Mouse (Mus musculus) lung, embryonic 14.5 days (tissue): Measurements from ENCODE around the gene Cbx7. TPM values are rescaled to one million over a fixed set of nuclear protein-coding genes. Genes with fewer than 3 reads are reported as not detected.
"Not testable (repeated sequence)": the region's sequence is repeated elsewhere in the genome, so short reads cannot be mapped to it uniquely, and the experiment has no call there.

ENCODE experiments used
- ATAC-seq: fragments of 200-750 bp; cut with Nextera tagmentation; 2 replicates; pipeline ENCODE4 v1.8.0; 2017; ENCODE audit warnings: mild to moderate bottlenecking, moderate TSS enrichment, moderate library complexity; ENCODE audit not compliant: insufficient read depth
- DNase-seq: peaks from one replicate; pipeline ENCODE4 v3.0.0-alpha.2; 2015
- H3K27ac ChIP-seq: fragments of 300-500 bp; sonication (generic); 2 replicates; pipeline ENCODE4 v1.5.1; 2014; ENCODE audit warnings: low read depth, mild to moderate bottlenecking, moderate library complexity
- H3K27me3 ChIP-seq: fragments of 300-500 bp; sonication (generic); 2 replicates; pipeline ENCODE4 v1.6.1; 2014; ENCODE audit warnings: low read length, control low read depth; ENCODE audit not compliant: insufficient read depth
- H3K36me3 ChIP-seq: fragments of 300-500 bp; sonication (generic); 2 replicates; pipeline ENCODE4 v1.6.1; 2014; ENCODE audit warnings: control low read depth; ENCODE audit not compliant: insufficient read depth
- H3K4me1 ChIP-seq: fragments of 300-500 bp; sonication (generic); 2 replicates; pipeline ENCODE4 v1.6.1; 2014; ENCODE audit warnings: antibody characterized with exemption, control low read depth; ENCODE audit not compliant: insufficient read depth
- H3K4me2 ChIP-seq: fragments of 300-500 bp; sonication (generic); 2 replicates; pipeline ENCODE4 v1.6.1; 2014; ENCODE audit warnings: mild to moderate bottlenecking
- H3K4me3 ChIP-seq: fragments of 300-500 bp; sonication (generic); 2 replicates; pipeline ENCODE4 v1.5.1; 2014; ENCODE audit warnings: low read depth, low read length
- H3K9ac ChIP-seq: fragments of 300-500 bp; sonication (generic); 2 replicates; pipeline ENCODE4 v1.6.1; 2014
- H3K9me3 ChIP-seq: fragments of 300-500 bp; sonication (generic); 2 replicates; pipeline ENCODE4 v1.6.1; 2016; ENCODE audit warnings: low read depth, low read length, control low read depth
- CTCF ChIP-seq: IDR thresholded peaks from 2 replicates; pipeline ENCODE4 v1.5.1; 2016; ENCODE audit warnings: antibody characterized with exemption, low read depth
- WGBS: fragments of 180-500 bp; shearing (Covaris S2); extraction: QIAGEN DNeasy Blood & Tissue Kit; methylation state at CpG from one replicate; pipeline ENCODE4 v1.1.7; 2014; 5-methylcytosine and 5-hydroxymethylcytosine counted together
- polyA plus RNA-seq: library from polyadenylated mRNA; unstranded; fragments of >200 nt; fragmentation: Nextera tagmentation; extraction: Ambion mirVana; gene quantifications from 2 replicates; pipeline ENCODE4 v1.2.1, GENCODE M21; 2014

Cbx7 gene
- polyA plus RNA-seq, 1 experiment from 2014 or later = 2.3 TPM

DNA sequence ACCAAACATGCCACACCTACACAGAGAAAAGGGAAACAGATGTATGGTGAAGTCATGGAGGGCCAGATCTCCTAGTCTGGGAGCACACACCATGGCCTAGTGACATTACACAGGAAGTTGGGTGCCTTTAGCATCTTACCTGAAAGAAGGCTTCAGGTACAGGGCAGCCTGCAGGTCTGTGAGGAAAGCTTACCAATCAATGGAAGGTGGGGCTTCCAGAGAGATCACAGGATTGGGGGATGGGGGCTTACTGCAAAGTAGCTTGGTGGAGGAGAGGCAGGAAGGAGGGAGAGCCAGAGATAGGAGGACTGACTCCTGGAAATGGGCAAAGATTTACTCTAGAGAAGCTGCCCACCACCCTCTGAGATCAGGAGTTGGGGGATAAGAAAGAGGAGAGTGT, 67.0 kb downstream of the Cbx7 start:
- no peak for TF ChIP-seq CTCF
- Histone ChIP-seq H3K9me3 (no peaks in the 10 kb centered on the region), H3K4me3 (no peak overlapping the region), H3K36me3 (0 out of 2 replicates have a peak, but pooled peaks cover 3% of the 10 kb centered on the region), H3K4me1 (no peaks in the 10 kb centered on the region), H3K4me2 (no peak overlapping the region), H3K9ac (no peak overlapping the region), H3K27ac (no peak overlapping the region), H3K27me3 (no peaks in the 10 kb centered on the region)
- no peak for DNase-seq
- no peak for ATAC-seq

DNA sequence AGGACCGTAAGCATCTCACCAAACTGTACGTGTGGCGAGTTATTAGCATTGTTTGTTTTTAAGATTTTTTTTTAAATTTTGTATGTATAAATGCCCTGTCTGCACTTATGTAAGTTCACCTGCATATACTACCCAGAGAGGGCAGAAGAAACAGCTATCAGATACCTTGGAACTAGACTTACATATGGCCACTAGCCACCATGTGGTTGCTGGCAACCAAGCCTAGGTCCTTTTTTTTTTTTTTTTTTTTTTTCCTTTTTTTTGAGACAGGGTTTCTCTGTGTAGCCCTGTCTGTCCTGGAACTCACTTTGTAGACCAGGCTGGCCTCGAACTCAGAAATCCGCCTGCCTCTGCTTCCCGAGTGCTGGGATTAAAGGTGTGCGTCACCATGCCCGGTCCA, 67.8 kb downstream of the Cbx7 start:
- DNase-seq, H3K4me3 ChIP-seq, H3K9me3 ChIP-seq, H3K36me3 ChIP-seq, H3K4me1 ChIP-seq, H3K4me2 ChIP-seq, ATAC-seq, H3K9ac ChIP-seq, H3K27ac ChIP-seq, H3K27me3 ChIP-seq: not testable (repeated sequence)
- WGBS = 90% methylated on average over 8 of the region's 8 CpGs

DNA sequence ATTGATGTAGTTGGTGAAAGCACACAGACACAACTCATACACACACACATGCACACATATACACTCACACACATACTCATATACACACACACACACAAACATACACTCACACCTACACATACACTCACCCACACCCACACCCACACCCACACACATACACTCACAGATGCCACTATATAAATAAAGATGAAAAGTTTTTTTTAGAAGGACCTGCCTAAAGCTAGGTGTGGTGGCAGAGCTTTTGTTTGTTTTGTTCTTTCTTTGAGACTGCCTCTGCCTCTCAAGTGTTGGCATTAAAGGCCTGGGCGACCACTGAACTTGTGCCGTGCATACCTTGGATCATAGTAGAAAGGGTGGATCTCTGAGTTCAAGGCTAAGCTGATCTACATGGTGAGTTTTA, 69.5 kb downstream of the Cbx7 start:
- Histone ChIP-seq H3K4me3 (no peak overlapping the region), H3K27me3 (no peaks in the 10 kb centered on the region), H3K4me1 (no peaks in the 10 kb centered on the region), H3K36me3 (0 out of 2 replicates have a peak, but pooled peaks cover 3% of the 10 kb centered on the region), H3K9me3 (no peaks in the 10 kb centered on the region), H3K27ac (no peak overlapping the region), H3K9ac (no peak overlapping the region), H3K4me2 (no peak overlapping the region)
- DNase-seq = no peak
- WGBS = 69% methylated on average over 2 of the region's 2 CpGs
- TF ChIP-seq CTCF = no peak
- ATAC-seq = no peak

DNA sequence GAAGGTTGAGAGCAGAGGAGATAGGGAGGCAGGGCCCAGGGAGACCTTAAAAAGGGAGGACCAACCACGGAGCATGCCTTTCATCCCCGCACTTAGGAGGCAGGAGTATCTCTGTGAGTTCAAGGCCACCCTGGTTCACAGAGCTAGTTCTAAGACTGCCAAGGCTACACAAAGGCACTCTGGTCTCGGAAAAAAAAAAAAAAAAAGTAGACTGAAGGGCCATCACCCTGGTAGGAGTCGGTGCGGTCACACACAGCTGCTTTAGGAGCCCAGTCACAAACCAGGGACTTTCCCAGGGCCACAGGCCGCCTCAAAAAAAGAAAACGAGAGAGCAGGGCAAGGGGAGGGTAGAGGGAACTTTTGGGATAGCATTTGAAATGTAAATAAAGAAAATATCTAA, 70.2 kb downstream of the Cbx7 start:
- no peak overlapping the region for H3K4me2 ChIP-seq
- H3K4me3 ChIP-seq = no peak overlapping the region
- whole genome bisulfite sequencing = 61% methylated on average over 7 of the region's 7 CpGs
- no peak overlapping the region for H3K27ac ChIP-seq
- DNase-seq (no peak), ATAC-seq (no peak)
- H3K9ac ChIP-seq = no peak overlapping the region
- H3K36me3 ChIP-seq = 0 out of 2 replicates have a peak, but pooled peaks cover under 1% of the 10 kb centered on the region
- H3K27me3 ChIP-seq = no peaks in the 10 kb centered on the region
- H3K4me1 ChIP-seq = no peaks in the 10 kb centered on the region
- no peaks in the 10 kb centered on the region for H3K9me3 ChIP-seq
- TF ChIP-seq CTCF = no peak

DNA sequence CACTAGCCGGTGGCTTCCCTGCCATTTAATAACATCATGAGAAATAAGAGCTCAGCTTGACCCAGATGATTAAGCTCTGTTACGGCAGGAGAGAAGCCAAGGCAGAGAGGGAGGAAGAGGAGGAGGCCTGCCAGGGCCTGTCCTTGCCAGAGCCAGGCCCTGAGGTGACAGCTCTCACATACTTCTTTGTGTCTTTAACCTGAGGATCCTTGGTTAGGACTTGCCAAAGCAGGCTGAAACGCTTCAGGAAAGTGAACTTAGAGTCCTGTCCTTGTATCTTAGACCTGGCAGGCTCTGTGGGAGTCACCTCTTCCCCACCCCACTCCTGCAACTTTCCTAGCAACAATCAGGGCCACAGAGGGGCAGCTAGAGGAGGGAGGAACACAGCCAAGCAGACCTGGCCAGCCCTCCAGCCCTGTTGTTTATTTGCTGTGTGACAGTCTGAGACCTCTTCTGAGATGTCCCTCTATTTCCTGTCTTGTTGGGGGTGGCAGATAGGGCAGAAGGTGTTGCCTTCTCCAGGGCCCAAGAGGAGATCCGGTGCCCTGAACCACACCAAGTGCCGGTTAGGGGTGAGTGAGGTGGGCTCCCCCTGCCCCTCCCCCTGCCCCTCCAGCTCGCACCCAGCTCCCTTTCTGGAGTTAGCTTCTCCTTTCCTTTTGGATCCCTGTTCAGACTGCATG, 71.0 kb downstream of the Cbx7 start:
- DNase-seq = no peak

DNA sequence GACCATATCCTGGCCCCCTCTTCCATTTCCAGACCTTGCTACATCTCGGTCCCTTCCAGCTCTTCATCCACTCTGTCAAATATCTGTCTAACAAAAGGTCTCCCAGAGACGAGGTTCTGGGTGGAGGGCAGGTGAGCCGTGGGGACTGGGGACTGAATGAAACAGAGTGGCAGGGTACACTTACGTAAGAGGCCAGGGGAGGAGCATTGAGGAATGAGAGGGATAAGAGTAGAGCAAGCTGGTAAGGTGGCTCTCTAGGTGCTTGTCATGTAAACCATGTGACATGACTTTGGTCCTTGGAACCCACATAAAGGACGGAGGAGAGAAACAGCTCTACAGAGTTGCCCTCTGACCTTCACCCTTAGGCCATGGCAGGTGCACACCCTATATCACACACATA, 71.9 kb downstream of the Cbx7 start:
- H3K4me2 ChIP-seq = no peak overlapping the region
- H3K27me3 ChIP-seq = no peaks in the 10 kb centered on the region
- ATAC-seq (no peak), DNase-seq (no peak)
- 72% methylated on average over 5 of the region's 5 CpGs for WGBS
- no peaks in the 10 kb centered on the region for H3K36me3 ChIP-seq
- H3K27ac ChIP-seq = no peak overlapping the region
- H3K9me3 ChIP-seq = no peaks in the 10 kb centered on the region
- no peak overlapping the region for H3K9ac ChIP-seq
- H3K4me1 ChIP-seq = no peaks in the 10 kb centered on the region
- TF ChIP-seq CTCF = no peak
- H3K4me3 ChIP-seq = no peak overlapping the region

More for the DNA sequence above, 71.0 kb downstream of the Cbx7 start:
- TF ChIP-seq CTCF = no peak
- H3K9me3 ChIP-seq = no peaks in the 10 kb centered on the region
- no peak overlapping the region for H3K27ac ChIP-seq
- no peaks in the 10 kb centered on the region for H3K4me1 ChIP-seq
- no peak for ATAC-seq
- H3K9ac ChIP-seq = no peak overlapping the region
- 66% methylated on average over 6 of the region's 6 CpGs for WGBS
- H3K4me2 ChIP-seq = no peak overlapping the region
- no peak overlapping the region for H3K4me3 ChIP-seq
- no peaks in the 10 kb centered on the region for H3K27me3 ChIP-seq
- no peaks in the 10 kb centered on the region for H3K36me3 ChIP-seq

DNA sequence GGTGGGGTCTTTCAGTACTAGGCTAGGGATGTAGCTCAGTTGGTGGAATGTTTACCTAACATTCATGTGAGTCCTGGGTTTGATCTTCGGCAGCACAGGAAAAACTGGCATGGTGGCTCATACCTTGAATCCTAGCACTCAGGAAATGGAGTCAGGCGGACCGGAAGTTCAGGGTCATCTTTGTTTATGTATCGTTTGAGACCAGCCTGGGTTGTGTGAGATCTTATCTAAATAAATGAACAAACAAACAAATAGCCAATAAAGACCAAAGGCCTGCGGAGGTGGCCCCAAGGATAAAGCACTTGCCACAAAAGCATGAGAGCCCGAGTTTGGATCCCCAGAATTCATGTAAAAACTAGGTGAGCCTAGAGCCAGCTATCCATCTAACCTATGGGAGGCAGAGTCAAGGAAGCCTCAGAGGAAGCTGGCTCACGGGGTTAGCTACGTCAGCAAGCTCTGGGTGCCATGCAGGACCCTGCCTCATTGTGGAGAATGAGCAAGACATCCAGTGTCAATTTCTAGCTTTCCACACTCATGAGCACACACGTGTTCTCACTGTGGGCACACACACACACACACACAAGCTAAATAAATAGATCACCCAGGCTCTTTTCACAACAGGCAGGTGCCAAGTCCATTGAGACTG, 74.7 kb downstream of the Cbx7 start:
- no peak overlapping the region for H3K9ac ChIP-seq
- no peak overlapping the region for H3K27ac ChIP-seq

DNA sequence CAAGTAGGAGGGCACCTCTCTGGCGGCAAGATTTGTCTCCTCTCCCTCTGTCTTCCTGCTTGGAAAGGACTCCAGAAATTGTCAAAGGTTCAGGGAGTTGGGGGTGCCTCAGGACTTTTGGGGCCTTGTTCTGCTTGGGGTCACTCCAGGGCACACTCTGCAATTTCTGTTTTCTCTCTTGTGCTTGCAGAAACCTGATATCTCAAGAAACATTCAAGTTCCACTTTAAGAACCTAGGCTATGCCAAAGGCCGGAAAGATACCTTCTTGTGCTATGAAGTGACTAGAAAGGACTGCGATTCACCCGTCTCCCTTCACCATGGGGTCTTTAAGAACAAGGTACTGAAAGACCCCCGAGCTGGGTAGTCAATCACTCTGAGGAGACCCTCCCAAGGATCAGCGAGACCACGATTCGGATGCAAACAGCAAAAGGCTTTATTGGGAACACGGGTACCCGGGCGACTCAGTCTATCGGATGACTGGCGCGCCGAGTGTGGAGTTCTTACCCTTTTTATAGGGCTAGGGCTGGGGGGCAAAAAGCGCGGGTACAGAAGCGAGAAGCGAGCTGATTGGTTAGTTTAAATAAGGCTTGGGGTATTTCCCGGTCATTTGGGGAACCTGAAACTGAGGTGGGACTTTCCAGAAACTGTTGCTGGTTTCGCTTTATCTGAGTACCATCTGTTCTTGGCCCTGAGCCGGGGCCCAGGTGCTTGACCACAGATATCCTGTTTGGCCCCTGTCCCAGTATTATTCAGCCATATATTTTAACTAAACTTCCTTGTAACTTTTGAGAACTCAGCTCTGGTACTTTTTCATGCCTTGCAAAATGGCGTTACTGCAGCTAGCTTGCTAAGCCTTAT, 75.5 kb downstream of the Cbx7 start:
- not testable (repeated sequence) for H3K9ac ChIP-seq, ATAC-seq, H3K36me3 ChIP-seq, DNase-seq, H3K4me2 ChIP-seq, H3K9me3 ChIP-seq, H3K4me1 ChIP-seq, H3K4me3 ChIP-seq
- WGBS = 73% methylated on average over 10 of the region's 23 CpGs
- peak overlapping the region; percentile 36; the same call in 1 of the 2 replicates for H3K27ac ChIP-seq
- H3K27me3 ChIP-seq = peaks cover 14% of the 10 kb centered on the region; the same call in 1 of the 2 replicates

More for the DNA sequence above, 74.7 kb downstream of the Cbx7 start:
- WGBS = 58% methylated on average over 9 of the region's 9 CpGs
- H3K4me2 ChIP-seq = no peak overlapping the region
- no peaks in the 10 kb centered on the region for H3K4me1 ChIP-seq
- ATAC-seq (no peak), DNase-seq (peak; percentile 34)
- TF ChIP-seq CTCF = no peak
- no peaks in the 10 kb centered on the region for H3K9me3 ChIP-seq
- H3K4me3 ChIP-seq = no peak overlapping the region
- peaks cover 14% of the 10 kb centered on the region; the same call in 1 of the 2 replicates for H3K27me3 ChIP-seq
- no peaks in the 10 kb centered on the region for H3K36me3 ChIP-seq
